Mouse (Mus musculus) forebrain, postnatal 0 days (tissue): Measurements from ENCODE around the gene Cd320. TPM values are rescaled to one million over a fixed set of nuclear protein-coding genes. Genes with fewer than 3 reads are reported as not detected.
A peak's percentile ranks its signal among the peaks of the same experiment; 100 is the strongest.

ENCODE experiments used
- ATAC-seq: fragments of 200-750 bp; cut with Nextera tagmentation; 2 replicates; pipeline ENCODE4 v1.8.0; 2017; ENCODE audit warnings: mild to moderate bottlenecking, moderate library complexity
- DNase-seq: peaks from one replicate; pipeline ENCODE4 v3.0.0-alpha.2; 2015
- H3K27ac ChIP-seq: fragments of 300-500 bp; sonication (generic); 2 replicates; pipeline ENCODE4 v1.5.1; 2014; ENCODE audit warnings: low read depth, mild to moderate bottlenecking, antibody characterized with exemption, low read length, moderate library complexity, mixed read lengths
- H3K27me3 ChIP-seq: fragments of 300-500 bp; sonication (generic); 2 replicates; pipeline ENCODE4 v1.6.1; 2014; ENCODE audit warnings: mild to moderate bottlenecking, low read length, mixed read lengths; ENCODE audit not compliant: insufficient read depth
- H3K36me3 ChIP-seq: fragments of 300-500 bp; sonication (generic); 2 replicates; pipeline ENCODE4 v1.6.1; 2014; ENCODE audit warnings: mild to moderate bottlenecking, moderate library complexity; ENCODE audit not compliant: insufficient read depth
- H3K4me1 ChIP-seq: fragments of 300-500 bp; sonication (generic); 2 replicates; pipeline ENCODE4 v1.6.1; 2014; ENCODE audit warnings: antibody characterized with exemption; ENCODE audit not compliant: insufficient read depth
- H3K4me2 ChIP-seq: fragments of 300-500 bp; sonication (generic); 2 replicates; pipeline ENCODE4 v1.6.1; 2014; ENCODE audit warnings: low read depth, mild to moderate bottlenecking, moderate library complexity
- H3K4me3 ChIP-seq: fragments of 300-500 bp; sonication (generic); 2 replicates; pipeline ENCODE4 v1.5.1; 2014; ENCODE audit warnings: low read depth, low read length, mixed read lengths
- H3K9ac ChIP-seq: fragments of 300-500 bp; sonication (generic); 2 replicates; pipeline ENCODE4 v1.6.1; 2014; ENCODE audit warnings: mild to moderate bottlenecking
- H3K9me3 ChIP-seq: fragments of 300-500 bp; sonication (generic); 2 replicates; pipeline ENCODE4 v1.6.1; 2016; ENCODE audit warnings: low read length
- CTCF ChIP-seq: sonication (generic); IDR thresholded peaks from 2 replicates; pipeline ENCODE4 v1.5.1; 2016; ENCODE audit warnings: antibody characterized with exemption, control low read depth, low read depth
- WGBS: fragments of 180-500 bp; shearing (Covaris S2); extraction: QIAGEN DNeasy Blood & Tissue Kit; methylation state at CpG from one replicate; pipeline ENCODE4 v1.1.7; 2014; 5-methylcytosine and 5-hydroxymethylcytosine counted together
- polyA plus RNA-seq: library from polyadenylated mRNA; unstranded; fragments of >200 nt; fragmentation: Nextera tagmentation; extraction: Ambion mirVana; gene quantifications from 2 replicates; pipeline ENCODE4 v1.2.1, GENCODE M21; 2015
- total RNA-seq: library from RNA; depleted of rRNA; stranded (reverse); fragments of >200 nt; gene quantifications from 2 replicates; pipeline ENCODE4 v1.2.3, GENCODE M21; 2014; rRNA removed

The Cd320 gene
- 17.2 and 27.5 TPM in 2 replicates for total RNA-seq
- 50.3 and 53.6 TPM in 2 replicates for polyA plus RNA-seq

- DNase-seq: peak; percentile 96
- peak within 1 kb of the TSS; percentile 80 for H3K27ac ChIP-seq
- H3K27me3 ChIP-seq: no peaks in the 10 kb centered on the region
- under 1% methylated on average over 45 of the region's 45 CpGs for WGBS
- no peaks in the 10 kb centered on the region for H3K9me3 ChIP-seq
- peak within 1 kb of the TSS; percentile 70 for H3K9ac ChIP-seq
- TF ChIP-seq CTCF: peak; percentile 55
- peaks cover 17% of the 10 kb centered on the region for H3K36me3 ChIP-seq
- peak within 1 kb of the TSS; percentile 87 for H3K4me2 ChIP-seq
- peak within 1 kb of the TSS; percentile 74 for H3K4me3 ChIP-seq
- ATAC-seq: peak; percentile 97
- H3K4me1 ChIP-seq: peaks cover 10% of the 10 kb centered on the region
Measured at GRCm38 (mm10) chr17:33842966-33843795, at the start of gene Cd320. Gene Cd320, plus strand, starts transcription at chr17:33843091.

GRCm38 (mm10) chr17:33798306-33798705 is 44.6 kb upstream of the Cd320 start:
- DNase-seq: peak; percentile 31
- Histone ChIP-seq H3K4me1 (no peaks in the 10 kb centered on the region), H3K4me2 (no peak overlapping the region), H3K4me3 (no peak overlapping the region), H3K27me3 (no peaks in the 10 kb centered on the region), H3K9ac (no peak overlapping the region), H3K9me3 (no peaks in the 10 kb centered on the region), H3K27ac (no peak overlapping the region), H3K36me3 (no peaks in the 10 kb centered on the region)
- peak; percentile 27; the same call in 1 of the 2 replicates for TF ChIP-seq CTCF
- ATAC-seq: no peak
- 40% methylated on average over 3 of the region's 3 CpGs for WGBS

GRCm38 (mm10) chr17:33799277-33799676 is 43.6 kb upstream of the Cd320 start:
- no peak overlapping the region for H3K9ac ChIP-seq
- ATAC-seq: no peak
- no peaks in the 10 kb centered on the region for H3K36me3 ChIP-seq
- WGBS: 89% methylated on average over 1 of the region's 1 CpGs
- no peak overlapping the region for H3K4me2 ChIP-seq
- no peaks in the 10 kb centered on the region for H3K4me1 ChIP-seq
- no peak overlapping the region for H3K4me3 ChIP-seq
- no peak for TF ChIP-seq CTCF
- no peak overlapping the region for H3K27ac ChIP-seq
- DNase-seq: no peak
- H3K27me3 ChIP-seq: no peaks in the 10 kb centered on the region
- H3K9me3 ChIP-seq: no peaks in the 10 kb centered on the region

DNA sequence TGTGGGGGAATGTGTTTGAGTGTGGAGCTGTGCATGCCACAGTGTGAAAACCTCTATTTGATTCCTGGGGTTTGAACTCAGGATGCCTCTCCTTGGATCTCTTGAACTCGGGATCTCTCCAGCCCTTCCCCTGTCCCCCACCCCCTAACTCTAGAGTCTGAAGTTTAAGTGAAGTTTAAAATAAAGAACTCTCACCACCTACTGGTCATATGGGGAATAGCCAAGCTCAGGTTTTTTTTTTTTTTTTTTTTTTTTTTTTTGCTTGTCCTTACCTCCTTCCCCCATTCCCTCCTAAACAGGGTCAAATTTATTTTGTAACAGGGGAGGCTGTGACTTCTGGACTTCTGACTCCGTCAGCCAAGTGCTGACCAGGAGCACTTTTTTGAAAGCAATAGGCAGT is 40.7 kb upstream of the Cd320 start:
- Histone ChIP-seq H3K9me3 (no peaks in the 10 kb centered on the region), H3K4me2 (no peak overlapping the region), H3K36me3 (no peaks in the 10 kb centered on the region), H3K9ac (no peak overlapping the region), H3K27me3 (peaks cover 3% of the 10 kb centered on the region; the same call in 1 of the 2 replicates), H3K27ac (no peak overlapping the region), H3K4me3 (no peak overlapping the region), H3K4me1 (no peaks in the 10 kb centered on the region)
- WGBS: 4% methylated on average over 2 of the region's 2 CpGs
- peak; percentile 62 for TF ChIP-seq CTCF
- DNase-seq (no peak), ATAC-seq (no peak)

DNA sequence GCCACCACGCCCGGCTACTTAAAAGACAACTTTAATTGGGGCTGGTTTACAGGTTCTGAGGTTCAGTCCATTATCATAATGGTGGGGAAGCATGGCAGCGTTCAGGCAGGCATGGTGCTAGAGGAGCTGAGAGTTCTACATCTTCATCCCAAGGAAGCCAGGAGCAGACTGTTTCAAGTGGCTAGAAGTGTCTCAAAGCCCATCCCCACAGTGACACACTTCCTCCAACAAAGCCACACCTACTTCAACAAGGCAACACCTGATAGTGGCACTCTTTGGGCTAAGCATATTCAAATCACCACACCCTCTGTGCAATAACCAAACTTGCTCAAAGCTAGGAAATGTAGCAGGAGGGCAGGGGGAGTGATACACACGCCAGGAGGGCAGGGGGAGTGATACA is 38.7 kb upstream of the Cd320 start:
- TF ChIP-seq CTCF: no peak
- Histone ChIP-seq H3K27ac (no peak overlapping the region), H3K27me3 (peaks cover 3% of the 10 kb centered on the region; the same call in 1 of the 2 replicates), H3K4me2 (no peak overlapping the region), H3K4me3 (no peak overlapping the region), H3K9ac (no peak overlapping the region), H3K36me3 (no peaks in the 10 kb centered on the region), H3K4me1 (no peaks in the 10 kb centered on the region), H3K9me3 (no peaks in the 10 kb centered on the region)
- 59% methylated on average over 4 of the region's 4 CpGs for WGBS
- no peak for DNase-seq
- no peak for ATAC-seq

DNA sequence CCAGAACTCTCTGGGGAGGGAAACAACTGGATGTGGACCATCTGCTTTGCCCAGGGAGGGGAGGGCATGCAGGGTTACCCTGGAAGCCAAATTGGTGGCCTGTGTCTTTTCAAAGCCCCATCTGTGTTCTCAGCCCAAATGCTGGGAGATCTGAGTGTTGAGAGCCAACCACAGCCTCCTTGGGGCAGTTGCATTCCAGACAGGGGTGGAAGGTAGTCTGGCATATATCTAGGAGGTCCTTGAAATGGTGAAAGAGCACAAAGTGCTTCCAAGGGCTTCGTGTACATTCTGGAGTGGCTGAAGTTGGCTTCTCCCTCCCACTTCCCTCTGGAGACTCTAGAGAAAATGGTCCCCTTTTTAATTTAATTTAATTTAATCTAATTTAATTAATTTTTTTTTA is 38.1 kb upstream of the Cd320 start:
- no peak for DNase-seq
- H3K4me2 ChIP-seq: no peak overlapping the region
- no peak for TF ChIP-seq CTCF
- ATAC-seq: no peak
- no peak overlapping the region for H3K27ac ChIP-seq
- H3K9me3 ChIP-seq: no peaks in the 10 kb centered on the region
- no peak overlapping the region for H3K4me3 ChIP-seq
- H3K27me3 ChIP-seq: peaks cover 3% of the 10 kb centered on the region; the same call in 1 of the 2 replicates
- H3K36me3 ChIP-seq: no peaks in the 10 kb centered on the region
- H3K4me1 ChIP-seq: no peaks in the 10 kb centered on the region
- WGBS: 53% methylated on average over 1 of the region's 1 CpGs
- no peak overlapping the region for H3K9ac ChIP-seq

- ATAC-seq (no peak), DNase-seq (no peak)
- Histone ChIP-seq H3K27me3 (peaks cover 3% of the 10 kb centered on the region), H3K9me3 (no peaks in the 10 kb centered on the region), H3K36me3 (no peaks in the 10 kb centered on the region), H3K4me2 (no peak overlapping the region), H3K4me1 (peaks cover 4% of the 10 kb centered on the region; the same call in 1 of the 2 replicates), H3K4me3 (no peak overlapping the region), H3K9ac (no peak overlapping the region), H3K27ac (no peak overlapping the region)
- WGBS: 73% methylated on average over 8 of the region's 9 CpGs
- TF ChIP-seq CTCF: no peak
Measured at GRCm38 (mm10) chr17:33807181-33807888, 35.6 kb upstream of the Cd320 start.
